ENCODE assay signal across 19 mouse cellular contexts in genomic region chr7:125714803-125715202, GRCm38 (mm10).
"Had no signal": no experiment of that assay in that cellular context is flagged by ENCODE, and none has a peak within 500 bp of the region (broad histone marks: within the 10 kb centered on the region; RNA-seq: fewer than 3 reads in every experiment).

No protein-coding gene starts in this region.

- H3K9me3 ChIP-seq: limb, embryonic 12.5 days; limb, embryonic 15.5 days; midbrain, embryonic 12.5 days; midbrain, embryonic 15.5 days; neural tube, embryonic 12.5 days; neural tube, embryonic 15.5 days had no signal

- DNase-seq: kidney, postnatal 25 days; left cerebral cortex, postnatal 4 days; liver, postnatal 0 days; lung, embryonic 14.5 days; right cerebral cortex, adult 18-20 months; right cerebral cortex, postnatal 25 days; thymus, adult 18-20 months; thymus, postnatal 4 days had no signal

- H3K9ac ChIP-seq: limb, embryonic 12.5 days; limb, embryonic 15.5 days; liver, embryonic 14.5 days; liver, postnatal 0 days; lung, embryonic 14.5 days; midbrain, embryonic 12.5 days; midbrain, embryonic 15.5 days; neural tube, embryonic 12.5 days; neural tube, embryonic 15.5 days had no signal

- H3K4me3 ChIP-seq: limb, embryonic 12.5 days; limb, embryonic 15.5 days; midbrain, embryonic 12.5 days; midbrain, embryonic 15.5 days; neural tube, embryonic 12.5 days; neural tube, embryonic 15.5 days had no signal

- ATAC-seq: liver, postnatal 0 days; lung, postnatal 0 days; midbrain, embryonic 15.5 days had no signal

- H3K27ac ChIP-seq: kidney, postnatal 0 days; limb, embryonic 12.5 days; limb, embryonic 15.5 days; liver, embryonic 14.5 days; macrophage; midbrain, embryonic 12.5 days; midbrain, embryonic 15.5 days; neural tube, embryonic 12.5 days; neural tube, embryonic 15.5 days had no signal

- H3K4me2 ChIP-seq: limb, embryonic 12.5 days; limb, embryonic 15.5 days; liver, embryonic 11.5 days; lung, embryonic 14.5 days; midbrain, embryonic 12.5 days; midbrain, embryonic 15.5 days; neural tube, embryonic 12.5 days; neural tube, embryonic 15.5 days had no signal

- H3K4me1 ChIP-seq: midbrain, embryonic 12.5 days; neural tube, embryonic 12.5 days had no signal

- H3K36me3 ChIP-seq: limb, embryonic 15.5 days; midbrain, embryonic 15.5 days; neural tube, embryonic 15.5 days had no signal

- H3K27me3 ChIP-seq: limb, embryonic 12.5 days; limb, embryonic 15.5 days; midbrain, embryonic 12.5 days; midbrain, embryonic 15.5 days; neural tube, embryonic 12.5 days; neural tube, embryonic 15.5 days had no signal
